Mouse (Mus musculus) kidney, postnatal 10 days (tissue): ENCODE measurements around the gene Brd4.

Source experiments
- DNase-seq: peaks from one replicate; pipeline ENCODE4 v3.0.0; 2021; ENCODE audit warnings: mixed read lengths

The Brd4 gene

DNA sequence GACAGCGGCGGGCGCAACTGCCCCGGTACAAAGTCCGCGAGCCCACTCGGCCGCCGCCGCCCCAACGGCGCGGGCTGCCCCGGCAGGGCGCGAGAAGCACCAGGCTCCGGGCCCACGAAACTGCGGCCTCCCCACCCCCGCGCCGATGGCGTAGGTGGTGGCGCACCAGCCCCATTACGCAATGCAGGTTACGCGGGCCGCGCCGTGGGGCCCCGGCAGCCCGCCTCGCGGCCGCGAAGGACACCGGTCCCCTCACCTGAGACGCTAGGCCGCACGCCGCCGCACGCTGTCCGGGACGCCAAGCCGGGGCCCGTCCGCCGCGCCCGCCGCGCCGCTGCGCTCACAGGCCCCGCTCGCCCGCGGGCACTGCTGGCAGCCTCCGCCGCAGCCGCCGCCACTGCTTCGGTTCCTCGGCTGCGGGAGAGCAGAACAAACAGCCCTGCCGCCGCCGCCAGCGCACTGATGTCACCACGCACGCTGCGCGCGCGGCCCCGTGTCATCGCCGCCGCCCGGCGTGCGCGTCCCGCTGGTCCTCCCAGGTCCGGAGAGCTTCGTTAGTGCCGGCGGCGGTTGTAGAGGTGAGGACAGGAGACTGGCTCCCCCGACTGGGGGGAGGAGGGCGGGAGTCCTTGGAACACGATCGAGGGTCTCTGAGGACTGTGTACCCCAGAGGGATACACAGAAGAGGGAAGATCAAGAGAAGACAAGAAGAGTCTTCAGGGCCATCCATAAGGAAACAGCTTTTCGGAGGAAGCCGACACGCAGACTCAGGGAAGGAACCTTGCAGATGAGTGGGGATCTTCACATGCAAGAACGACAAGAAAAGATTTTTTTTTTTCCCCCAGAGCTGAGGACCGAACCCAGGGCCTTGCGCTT is at the start of gene Brd4:
TSS of gene Brd4 (minus strand) at position 461 of the 876 bp plus-strand sequence.
- peak; percentile 95 for DNase-seq

DNA sequence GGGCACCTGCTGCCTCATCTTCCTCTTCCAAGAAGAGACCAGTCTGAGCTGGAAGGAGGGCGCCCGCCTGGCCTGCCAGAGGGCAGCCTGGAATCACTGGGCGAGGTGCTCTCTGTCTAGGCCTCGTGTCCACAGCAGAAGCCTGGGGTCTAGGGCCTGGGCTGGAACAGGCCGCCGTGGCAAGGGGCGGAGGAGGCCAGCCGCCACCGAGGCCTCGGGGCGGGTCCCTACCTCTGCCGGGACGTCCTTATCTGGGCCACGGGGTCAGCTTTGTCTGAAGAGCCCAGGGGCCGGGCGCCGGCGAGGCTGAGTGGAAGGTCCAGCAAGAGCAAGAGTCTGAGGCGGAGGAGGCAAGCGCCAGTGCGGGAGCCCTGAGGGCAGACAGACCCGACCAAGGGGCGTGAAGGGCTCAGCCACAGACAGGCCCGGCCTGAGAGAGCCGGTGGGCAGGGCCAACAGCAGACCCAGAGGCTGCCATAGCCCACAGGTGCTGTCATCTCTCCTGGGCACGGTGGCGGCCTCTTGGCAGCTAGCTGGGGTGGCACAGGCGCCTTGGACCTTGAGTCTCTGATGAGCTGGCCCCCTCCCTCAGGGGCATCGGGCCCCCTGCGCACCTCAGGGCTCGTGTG is 49.3 kb upstream of the Brd4 start:
- DNase-seq, result no peak

- DNase-seq, result no peak
Measured at GRCm38 (mm10) chr17:32327501-32327900, 43.0 kb upstream of the Brd4 start.

DNA sequence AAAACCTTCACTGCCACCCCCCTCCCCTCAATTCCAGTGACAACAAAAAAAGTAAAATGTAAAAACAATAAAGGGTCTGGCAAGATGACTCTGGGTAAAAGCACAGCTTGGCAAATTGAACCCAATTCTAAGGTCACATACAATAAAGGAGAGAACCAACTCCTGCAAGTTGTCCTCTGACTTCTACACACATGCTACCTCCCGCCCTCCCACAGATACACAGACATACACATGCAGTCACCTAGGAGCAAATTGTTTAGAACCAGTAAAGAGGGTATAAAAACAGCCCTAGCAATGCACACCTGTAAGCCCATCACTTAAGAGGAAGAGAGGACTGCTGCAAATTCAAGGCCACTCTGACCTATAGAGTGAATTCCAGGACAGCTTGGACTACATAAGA is 38.3 kb upstream of the Brd4 start:
- no peak for DNase-seq

DNA sequence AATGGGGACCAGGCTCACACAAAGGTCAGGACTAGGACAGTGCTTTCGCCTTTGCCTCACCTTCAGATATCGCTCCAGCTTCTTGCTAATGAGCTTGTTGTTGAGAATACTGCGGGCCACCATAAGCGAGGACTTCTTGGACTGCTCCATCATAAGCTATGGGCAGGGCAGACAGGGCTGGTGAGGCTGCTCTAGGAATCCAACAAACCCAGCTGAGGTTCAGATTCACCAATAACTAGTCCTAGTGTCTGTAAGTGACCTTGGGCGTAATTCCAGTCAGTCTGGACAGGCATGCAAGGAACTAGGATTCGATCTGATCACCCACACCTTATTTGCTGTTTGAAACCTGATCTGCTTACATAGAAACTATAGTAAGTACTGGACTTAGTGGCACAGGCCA is 37.3 kb upstream of the Brd4 start:
- no peak for DNase-seq

- no peak for DNase-seq
Measured at GRCm38 (mm10) chr17:32321390-32321734, 36.8 kb upstream of the Brd4 start.

DNA sequence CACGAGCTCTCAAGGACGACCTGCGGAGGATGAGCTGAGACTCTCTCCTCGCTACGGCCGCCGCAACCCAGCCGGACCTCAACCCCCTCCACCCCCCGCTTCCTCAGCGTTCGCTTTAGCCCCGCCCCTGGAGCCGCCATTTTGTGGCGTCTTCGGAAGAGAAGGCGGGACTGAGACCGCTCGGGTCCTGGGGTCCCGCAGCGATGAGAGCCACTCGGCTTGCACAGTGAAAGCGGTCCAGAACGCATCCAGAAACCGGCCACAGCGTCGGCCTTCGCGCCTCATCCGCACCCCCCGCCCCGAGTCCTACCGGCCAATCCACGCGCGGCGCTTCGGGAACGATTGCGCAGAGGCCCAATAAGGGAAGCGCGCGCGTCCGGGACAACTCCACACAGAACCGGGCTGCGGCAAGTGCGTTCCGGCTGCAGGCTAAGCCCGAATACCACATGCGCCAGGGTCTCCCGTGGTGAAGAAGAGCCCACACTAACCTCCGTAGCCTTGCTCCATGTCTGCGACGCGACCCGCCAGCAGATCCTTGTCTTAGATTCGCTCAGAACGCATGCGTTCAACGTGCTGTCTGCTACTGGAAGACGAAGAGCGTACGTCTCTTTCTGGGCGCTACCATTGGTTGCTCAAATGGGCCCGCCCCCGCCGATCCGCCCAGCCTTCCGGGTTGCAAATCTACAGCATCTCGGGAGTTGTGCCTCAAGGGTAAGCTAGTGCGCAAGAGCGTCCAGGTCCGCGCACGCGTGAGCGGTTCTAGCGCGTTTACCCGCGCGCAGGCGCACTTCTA is 36.3 kb upstream of the Brd4 start, which contains the start of gene Akap8:
TSS of gene Akap8 (minus strand) at position 642 of the 793 bp plus-strand sequence.
- peak; percentile 98 for DNase-seq

- DNase-seq, result no peak
Measured at GRCm38 (mm10) chr17:32319950-32320349, 35.4 kb upstream of the Brd4 start.

- no peak for DNase-seq
Measured at GRCm38 (mm10) chr17:32317708-32318107, 33.2 kb upstream of the Brd4 start.

DNA sequence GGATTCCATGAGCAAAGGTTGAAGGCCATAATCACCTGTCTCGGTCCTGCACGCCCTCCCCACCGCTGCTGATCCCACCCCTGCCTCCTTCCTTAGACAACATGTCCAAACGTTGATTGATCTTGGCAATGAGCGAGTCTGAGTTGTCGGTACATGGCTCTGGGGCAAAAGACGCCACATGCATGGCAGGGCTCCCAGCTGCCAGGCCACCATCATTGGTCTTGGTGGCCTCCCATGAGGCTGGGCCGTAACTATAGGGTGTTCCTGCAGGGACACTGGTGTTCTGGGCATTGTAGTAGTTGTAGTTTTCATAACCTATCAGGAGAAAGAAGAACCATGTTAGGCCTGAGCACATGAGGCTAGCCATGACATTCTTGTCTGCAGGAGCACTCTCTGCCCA is 32.5 kb upstream of the Brd4 start:
- no peak for DNase-seq

GRCm38 (mm10) chr17:32315560-32315959 is 31.0 kb upstream of the Brd4 start:
- DNase-seq, result no peak

GRCm38 (mm10) chr17:32313892-32314291 is 29.4 kb upstream of the Brd4 start:
- no peak for DNase-seq

DNA sequence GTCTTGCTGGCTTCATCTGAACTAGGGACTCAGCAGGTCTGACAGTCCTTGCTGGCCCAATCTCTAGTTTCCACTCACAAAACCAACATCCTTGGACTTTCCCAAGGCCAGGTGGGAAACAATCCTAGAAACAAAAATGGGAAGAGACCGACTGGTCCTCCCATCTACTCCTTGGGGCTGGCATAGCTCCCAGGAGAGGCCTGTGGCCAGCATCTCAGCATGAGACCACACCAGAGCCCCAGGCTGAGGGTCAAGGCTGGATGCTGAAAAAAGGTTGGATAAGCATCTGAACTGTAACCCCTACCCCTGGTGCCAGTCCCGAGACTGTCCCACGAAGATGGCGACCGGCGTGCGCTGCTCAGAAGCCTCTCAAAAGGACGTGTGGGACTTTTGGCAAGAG is 28.3 kb upstream of the Brd4 start:
- no peak for DNase-seq

DNA sequence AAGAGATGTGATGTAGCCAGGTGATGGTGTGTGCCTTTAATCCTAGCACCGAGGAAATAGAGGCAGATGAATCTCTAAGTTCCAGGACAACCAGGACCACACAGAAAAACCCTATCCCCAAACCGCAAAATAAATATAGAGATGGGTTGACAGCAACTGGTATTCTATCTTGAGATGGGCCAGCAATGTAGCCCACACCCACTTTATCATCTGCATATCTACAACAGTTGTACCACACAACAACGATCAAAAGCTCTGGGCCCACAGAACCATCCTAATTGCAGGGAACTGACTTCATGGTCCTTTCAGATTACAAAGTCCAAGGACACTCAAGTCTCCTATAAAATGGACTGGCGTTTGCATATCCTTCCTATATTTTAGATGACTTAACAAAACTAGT is 23.4 kb upstream of the Brd4 start:
- DNase-seq, result no peak

DNA sequence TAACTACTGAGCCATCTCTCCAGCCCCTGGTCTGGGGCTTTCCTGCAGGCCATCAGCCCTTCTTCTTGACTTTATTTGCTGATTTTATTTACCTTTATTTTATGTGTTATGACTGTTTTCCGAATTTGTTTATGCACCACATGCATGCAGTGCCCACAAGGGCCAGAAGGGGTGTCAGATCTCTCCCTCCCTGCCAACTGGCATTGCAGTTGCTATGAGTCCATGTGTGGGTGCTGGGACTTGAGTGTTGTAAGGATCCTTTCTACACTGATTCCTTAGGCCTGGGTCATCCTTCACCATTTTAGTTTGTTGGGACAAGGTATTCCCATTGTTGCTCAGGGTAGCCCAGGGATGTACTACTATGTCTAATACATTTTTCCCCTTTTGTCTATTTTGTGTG is 13.6 kb upstream of the Brd4 start:
- no peak for DNase-seq

DNA sequence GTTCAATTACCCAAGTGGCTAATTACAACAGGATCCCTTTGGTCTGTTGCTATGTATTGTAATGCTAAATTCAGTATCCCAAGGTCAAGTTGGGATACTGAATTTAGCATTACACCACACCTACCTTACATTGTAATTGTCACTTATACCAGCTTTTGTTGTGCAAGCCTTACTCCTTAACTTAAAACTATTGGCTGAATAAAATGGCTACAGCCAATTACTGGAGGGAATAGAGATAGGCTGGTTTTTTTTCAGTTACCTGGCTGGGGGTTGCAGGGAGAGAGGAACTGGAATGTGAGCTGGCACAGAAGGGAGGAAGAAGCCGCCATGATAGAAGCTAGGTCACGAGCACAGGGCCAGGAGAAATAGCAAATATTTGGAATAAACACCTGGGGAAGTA is 11.4 kb upstream of the Brd4 start:
- DNase-seq, result no peak

- DNase-seq, result no peak
Measured at GRCm38 (mm10) chr17:32295160-32295559, 10.6 kb upstream of the Brd4 start.

GRCm38 (mm10) chr17:32285138-32285670 is 682 bp upstream of the Brd4 start:
- no peak for DNase-seq

DNA sequence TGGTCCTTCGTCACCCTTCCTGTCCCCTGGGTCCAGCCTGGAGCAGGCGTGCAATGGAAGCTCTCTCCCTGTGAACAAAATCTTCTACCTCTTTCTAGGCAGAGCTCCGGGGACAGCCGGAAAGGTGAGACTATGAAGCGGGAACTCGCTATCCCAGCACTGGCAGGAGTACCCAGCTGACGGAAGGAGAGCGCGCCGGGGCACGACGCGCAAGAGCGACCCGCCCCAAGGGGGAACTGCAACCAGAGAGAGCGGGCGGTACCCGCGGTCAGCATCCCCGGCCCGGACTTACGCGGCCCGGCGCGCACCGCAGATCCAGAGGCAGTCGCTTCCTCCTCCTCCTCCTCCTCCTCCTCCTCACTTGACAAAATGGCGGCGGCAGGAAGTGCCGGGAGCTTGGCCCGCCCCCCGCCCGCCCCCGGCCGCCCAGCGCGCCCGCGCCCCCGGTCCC is 726 bp downstream of the Brd4 start:
- DNase-seq, result peak; percentile 78

DNA sequence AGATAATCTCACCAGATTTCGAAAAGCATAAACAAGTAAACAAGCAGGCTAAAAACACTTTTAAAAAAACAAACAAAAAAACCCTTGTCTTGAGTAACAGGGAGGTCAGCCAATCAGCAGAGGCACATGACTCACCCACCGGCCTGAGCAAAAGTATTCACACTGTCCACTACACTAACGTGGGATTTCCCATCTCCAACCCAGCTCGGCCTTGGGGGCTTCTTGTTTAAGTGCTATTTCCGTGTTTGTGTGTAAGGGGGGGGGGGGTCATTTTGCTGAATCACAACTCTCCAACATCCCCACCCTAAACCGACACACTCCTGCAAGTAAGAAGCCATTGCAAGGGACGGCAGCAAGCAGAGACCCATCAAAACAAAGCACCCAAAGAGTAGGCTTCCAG is 1.2 kb downstream of the Brd4 start:
- DNase-seq, result peak; percentile 44

DNA sequence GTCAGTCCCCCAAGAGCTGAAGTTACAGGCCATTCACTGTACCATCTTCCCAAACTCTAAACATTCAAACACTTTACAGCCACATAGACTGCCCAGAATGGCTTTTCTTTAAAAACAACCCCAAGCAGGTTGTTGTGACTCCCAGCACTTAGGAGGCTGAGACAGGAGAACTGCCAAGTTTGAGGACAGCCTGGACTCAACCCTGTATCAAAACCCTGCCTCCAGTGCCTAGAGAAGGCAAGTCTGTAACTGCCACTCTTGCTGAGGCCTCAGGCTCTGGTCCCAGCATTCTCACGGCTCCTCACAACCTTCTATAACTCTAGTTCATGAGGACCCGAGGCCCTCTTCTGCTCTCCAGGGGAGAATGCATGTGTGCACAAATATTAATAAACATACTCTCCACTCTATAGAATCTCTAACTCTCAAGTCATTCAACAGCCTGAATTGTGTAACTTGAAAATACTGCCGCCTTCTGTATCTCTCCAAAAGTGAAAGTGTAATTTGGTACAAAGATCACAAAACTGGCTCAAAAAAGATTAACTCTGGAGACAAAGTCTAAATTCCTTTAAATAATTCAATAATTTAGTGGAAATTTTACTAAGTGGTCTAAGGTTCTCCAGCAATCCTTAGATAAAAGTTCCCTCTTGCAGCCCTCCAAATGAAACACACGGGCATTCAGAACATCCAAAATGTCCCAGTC is 2.8 kb downstream of the Brd4 start:
- DNase-seq, result no peak

DNA sequence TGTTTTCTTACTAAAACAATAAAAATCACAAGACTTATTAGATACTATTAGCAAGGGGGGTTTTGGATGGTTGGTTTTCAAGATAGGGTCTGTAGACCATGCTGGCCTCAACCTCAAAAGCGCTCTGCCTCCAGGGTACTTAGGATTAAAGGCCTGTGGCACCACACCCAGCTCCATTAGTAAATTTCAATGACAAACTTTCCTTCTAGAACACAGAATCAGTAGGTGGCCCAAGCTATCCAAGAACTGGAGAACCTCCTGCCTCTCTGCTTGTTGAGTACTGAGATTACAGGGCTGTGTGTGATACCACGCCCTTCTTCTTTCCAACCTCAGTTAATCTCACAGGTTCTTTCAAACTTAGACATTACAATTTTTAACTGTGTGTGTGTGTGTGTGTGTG is 3.4 kb downstream of the Brd4 start:
- no peak for DNase-seq

GRCm38 (mm10) chr17:32280575-32280974 is 3.9 kb downstream of the Brd4 start:
- DNase-seq, result no peak
